Mouse (Mus musculus) E14TG2a.4 (cell line): ENCODE results near the gene Ceacam10.

ENCODE experiments used
- CTCF ChIP-seq: conservative IDR thresholded peaks from 2 replicates; pipeline ENCODE4 v1.5.1; 2014; ENCODE audit warnings: low read length
- NANOG ChIP-seq: IDR thresholded peaks from 2 replicates; pipeline ENCODE4 v1.6.1; 2014; ENCODE audit warnings: borderline replicate concordance, low read length, mixed read lengths
- POU5F1 ChIP-seq: IDR thresholded peaks from 2 replicates; pipeline ENCODE4 v1.6.1; 2014; ENCODE audit warnings: low read length, borderline replicate concordance

GRCm38 (mm10) chr7:24824452-24824851 lies 47.4 kb downstream of the Ceacam10 start:
- TF ChIP-seq CTCF (no peak), POU5F1 (no peak), NANOG (no peak)
